Mouse (Mus musculus): Measurements from ENCODE around the gene Nosip.

GRCm38 (mm10) chr7:45043307-45043706 is 18.9 kb upstream of the Nosip start:
- TF ChIP-seq CTCF (IDR thresholded peaks at IDR 0.05; ENCODE audit: low read depth) (no peak), EP300 (IDR thresholded peaks at IDR 0.05; ENCODE audit: low read depth) (no peak)

All from liver, embryonic 14.5 days (tissue).